Mouse (Mus musculus) urinary bladder, postnatal 10 days (tissue): Measurements from ENCODE around the gene Rom1.

ENCODE experiments used
- DNase-seq: peaks from one replicate; pipeline ENCODE4 v3.0.0; 2022; ENCODE audit warnings: low spot score

The Rom1 gene

GRCm38 (mm10) chr19:8942276-8942964 lies 13.3 kb upstream of the Rom1 start:
- DNase-seq = no peak

GRCm38 (mm10) chr19:8941515-8942217 lies 12.5 kb upstream of the Rom1 start, which contains the start of gene Mta2:
Gene Mta2 (plus strand): TSS chr19:8941875.
- DNase-seq = peak; percentile 91

GRCm38 (mm10) chr19:8941136-8941514 lies 12.0 kb upstream of the Rom1 start:
- no peak for DNase-seq

- no peak for DNase-seq
Observed at GRCm38 (mm10) chr19:8940526-8941133, 11.5 kb upstream of the Rom1 start.

- no peak for DNase-seq
Observed at GRCm38 (mm10) chr19:8936736-8937135, 7.6 kb upstream of the Rom1 start.

- no peak for DNase-seq
Observed at GRCm38 (mm10) chr19:8930771-8931170, 1.6 kb upstream of the Rom1 start.

DNA sequence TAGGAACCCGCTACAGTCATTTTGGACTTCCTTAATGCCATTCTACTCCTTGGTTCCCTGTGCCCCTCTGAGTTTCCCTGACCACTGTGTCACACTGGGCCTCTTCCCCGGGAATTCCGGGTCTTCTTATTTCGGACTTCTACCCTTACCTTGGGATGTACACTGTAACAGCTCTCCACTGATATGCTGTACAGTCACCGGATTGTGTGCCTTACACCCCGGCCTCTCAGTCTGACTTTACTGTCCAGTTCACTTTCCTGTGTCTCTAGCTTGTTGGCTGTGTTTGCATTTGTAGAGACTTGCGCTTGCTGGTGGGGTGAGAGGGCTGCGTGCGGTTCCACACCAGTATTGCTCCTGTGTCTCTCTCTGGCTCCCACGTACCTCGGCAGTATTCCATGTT lies 961 bp upstream of the Rom1 start:
- no peak for DNase-seq

GRCm38 (mm10) chr19:8928689-8929223 lies 400 bp downstream of the Rom1 start:
- no peak for DNase-seq

DNA sequence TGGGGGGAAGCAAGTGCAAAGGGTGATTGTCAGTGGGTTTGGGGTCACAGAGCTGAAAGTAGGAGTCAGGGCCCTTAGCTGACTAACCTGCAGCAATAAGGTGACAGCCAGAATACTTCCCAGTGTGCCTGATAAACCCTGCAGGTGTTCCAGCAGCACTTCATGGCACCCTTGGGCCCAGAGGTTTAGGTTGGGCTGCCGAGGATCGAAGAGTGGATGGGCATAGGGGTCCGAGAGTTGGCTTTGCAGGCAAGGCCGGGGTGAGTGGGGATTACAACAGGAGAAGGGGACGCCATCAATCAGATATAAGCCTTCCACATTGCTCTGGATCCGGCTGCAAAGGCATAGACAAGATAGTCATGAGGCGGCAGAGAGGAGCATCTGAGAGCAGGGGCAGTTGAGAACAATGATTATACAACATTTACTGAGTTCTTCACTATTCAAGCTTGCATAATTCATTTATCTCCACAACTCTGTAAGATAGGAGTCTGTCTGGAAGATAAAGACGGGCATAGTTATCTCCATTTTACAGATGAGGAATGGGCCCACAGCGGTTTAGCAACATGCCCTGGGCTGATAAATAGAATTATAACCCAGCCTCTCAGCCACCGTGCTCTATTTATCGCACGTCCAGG lies 1.1 kb downstream of the Rom1 start:
- DNase-seq = no peak

DNA sequence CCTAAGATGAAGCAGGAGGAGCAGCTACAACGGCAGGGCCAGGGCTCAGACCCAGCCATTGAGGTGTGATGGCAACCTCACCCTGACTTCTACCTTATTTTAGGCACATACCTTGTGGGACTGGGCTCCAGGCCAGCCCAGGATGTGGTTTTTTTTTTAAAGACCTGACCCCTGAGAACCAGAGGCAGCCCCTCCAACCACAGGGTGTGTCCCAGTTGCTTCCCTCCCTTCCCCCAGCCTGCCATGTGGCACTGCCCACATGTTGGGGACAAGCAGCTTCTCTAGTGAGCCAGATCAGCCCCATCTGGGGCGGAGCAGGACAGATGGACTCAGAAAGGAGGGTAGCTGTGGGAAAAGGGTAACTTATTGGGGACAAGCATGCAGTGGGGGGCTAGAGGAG lies 2.4 kb downstream of the Rom1 start:
- no peak for DNase-seq

DNA sequence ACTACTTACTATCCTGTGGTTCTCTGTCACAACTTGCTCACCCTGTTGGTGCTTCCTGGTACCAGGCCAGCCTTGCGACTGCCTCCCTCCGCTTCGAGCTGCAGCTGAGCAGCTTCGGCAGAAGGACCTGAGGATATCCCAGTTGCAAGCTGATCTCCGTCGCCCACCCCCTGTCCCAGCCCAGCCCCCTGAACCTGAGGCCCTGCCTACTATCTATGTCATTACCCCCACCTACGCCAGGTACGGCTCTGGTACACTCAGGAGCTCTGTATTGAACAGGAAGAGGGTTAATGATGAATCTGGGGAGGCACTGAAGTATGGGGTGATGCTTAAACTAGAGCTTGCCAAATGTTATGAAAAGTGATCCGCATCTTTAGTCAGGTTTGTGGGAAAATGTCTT lies 7.4 kb downstream of the Rom1 start:
- no peak for DNase-seq

DNA sequence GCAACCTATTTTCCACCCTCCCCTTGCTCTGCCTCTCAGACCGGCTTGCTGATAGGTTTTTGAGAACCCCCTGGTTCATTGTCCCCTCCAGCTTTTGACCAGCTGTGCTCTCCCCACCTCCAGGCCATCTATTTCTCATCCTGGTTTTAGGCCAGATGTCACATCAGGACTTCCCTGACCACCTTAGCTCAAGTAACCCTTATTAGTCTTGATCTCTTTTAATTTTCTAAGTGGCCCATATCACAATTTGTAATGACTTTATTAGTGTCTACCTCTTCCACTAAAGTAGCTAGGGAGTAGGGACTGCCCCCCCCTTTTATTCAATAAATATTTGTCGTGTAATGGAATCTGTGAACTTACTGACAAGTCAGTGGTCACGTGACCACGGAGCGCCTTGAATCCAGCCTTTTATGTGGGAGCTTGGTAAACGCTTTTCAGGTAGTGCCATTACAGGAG lies 8.3 kb downstream of the Rom1 start:
- DNase-seq = no peak

- DNase-seq = peak; percentile 82
Observed at GRCm38 (mm10) chr19:8920073-8920736, 9.0 kb downstream of the Rom1 start, which contains the start of gene B3gat3. Gene B3gat3 (plus strand): TSS chr19:8920374.

DNA sequence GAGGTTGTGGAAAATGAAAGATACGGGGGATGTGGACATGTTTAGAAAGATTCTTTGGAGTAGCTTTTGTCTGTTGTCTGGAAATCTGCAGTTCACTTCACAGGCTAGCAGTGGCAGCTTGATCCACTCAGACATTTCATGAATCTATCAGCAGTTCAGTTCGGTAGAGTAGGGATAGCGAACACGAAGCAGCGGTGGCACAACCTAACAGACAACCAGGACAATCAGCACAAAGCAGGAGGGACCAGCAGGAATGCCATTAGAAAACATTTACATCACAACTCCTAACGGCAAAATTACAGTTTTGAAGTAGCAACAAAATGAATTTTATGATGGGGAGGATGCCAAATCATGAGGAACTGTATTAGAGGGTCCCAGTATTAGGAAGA lies 9.5 kb downstream of the Rom1 start:
- no peak for DNase-seq

DNA sequence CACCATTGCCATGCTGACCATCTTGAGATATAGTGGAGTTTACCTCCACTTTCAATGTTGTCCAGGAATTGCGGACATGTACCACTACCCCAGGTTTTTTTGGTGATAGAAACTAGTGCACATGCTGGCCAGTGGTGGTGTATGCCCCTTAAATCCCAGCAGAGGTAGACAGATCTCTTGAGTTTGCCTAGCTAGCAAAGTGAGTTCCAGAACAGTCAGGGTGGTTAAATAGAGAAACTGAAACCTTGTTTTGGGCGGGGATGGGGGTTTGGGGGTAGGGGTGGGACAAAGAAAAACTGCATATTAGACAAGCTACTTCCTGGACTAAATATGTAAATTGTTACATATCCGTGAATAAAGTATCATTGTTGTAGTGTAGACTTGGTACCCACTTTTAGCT lies 10.2 kb downstream of the Rom1 start:
- DNase-seq = no peak

- DNase-seq = no peak
Observed at GRCm38 (mm10) chr19:8914212-8914611, 14.9 kb downstream of the Rom1 start.

- DNase-seq = no peak
Observed at GRCm38 (mm10) chr19:8911810-8912209, 17.3 kb downstream of the Rom1 start.

DNA sequence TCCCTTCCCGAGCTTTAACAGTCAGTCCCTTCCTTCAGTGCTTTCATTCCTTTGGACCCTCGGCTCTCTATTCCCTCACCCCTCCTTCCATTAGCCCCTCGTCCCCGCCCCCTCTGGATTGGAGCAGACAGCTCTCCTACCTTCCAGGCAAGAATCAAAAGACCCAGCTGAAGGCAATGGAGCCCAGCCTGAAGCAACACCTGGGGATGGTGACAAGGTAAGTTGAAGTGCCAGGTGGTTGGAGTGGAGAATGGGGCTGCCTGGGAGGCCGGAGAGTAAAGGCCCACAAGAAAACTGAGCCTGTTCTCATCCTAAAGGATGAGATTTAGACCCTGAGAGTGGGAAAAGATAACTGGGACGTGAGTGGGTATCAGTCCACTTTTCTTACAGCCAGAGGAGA lies 20.6 kb downstream of the Rom1 start:
- DNase-seq = no peak

DNA sequence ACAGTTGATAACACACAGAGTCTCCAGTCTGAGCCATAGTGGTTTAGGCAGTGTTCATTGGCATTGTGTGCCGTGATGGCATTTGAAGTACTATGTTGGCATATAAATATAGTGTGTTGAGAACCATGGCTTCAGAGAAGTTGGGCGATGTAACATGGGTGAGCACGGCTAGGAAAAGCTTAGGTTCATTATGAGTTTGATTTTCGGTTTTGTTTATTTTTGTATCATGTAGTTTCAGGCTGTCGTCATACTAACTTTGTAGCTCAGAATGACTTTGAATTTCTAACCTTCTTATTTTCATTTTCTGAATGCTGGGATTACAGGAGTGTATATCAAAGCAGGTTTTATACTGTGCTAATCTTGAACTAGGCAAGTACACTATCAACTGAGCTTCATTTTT lies 25.7 kb downstream of the Rom1 start:
- DNase-seq = no peak

DNA sequence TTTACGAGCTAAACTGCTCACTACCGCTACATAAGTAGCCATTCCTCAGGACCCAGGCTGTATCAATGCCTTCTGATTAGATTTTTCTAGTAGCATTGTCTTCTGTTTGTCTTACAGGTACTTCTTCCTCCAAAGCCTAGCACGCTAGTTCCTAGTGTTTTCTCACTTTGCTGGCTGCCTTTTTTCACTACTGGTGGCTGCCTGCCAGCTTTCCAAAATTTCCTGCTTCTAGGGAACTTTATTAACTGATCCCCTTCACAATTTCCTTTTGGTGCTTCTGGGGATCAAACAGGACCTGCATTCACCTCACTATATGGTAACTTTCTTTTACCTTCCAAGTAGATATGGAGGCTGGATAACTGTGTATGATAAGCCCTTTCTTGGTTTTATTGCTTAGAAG lies 30.1 kb downstream of the Rom1 start:
- no peak for DNase-seq

GRCm38 (mm10) chr19:8898576-8898975 lies 30.6 kb downstream of the Rom1 start:
- no peak for DNase-seq
